Mouse (Mus musculus) testis, adult 2 months (tissue): Measurements from ENCODE around the gene Cacnb3.

Experiments
- CTCF ChIP-seq: fragments of 200-500 bp; IDR thresholded peaks from 2 replicates; pipeline ENCODE4 v1.5.1; 2012; ENCODE audit warnings: low read depth, mild to moderate bottlenecking, inconsistent platforms, low read length, moderate library complexity; ENCODE audit not compliant: control insufficient read depth, insufficient read depth, insufficient replicate concordance
- POLR2A ChIP-seq: fragments of 200-500 bp; IDR thresholded peaks from 2 replicates; pipeline ENCODE4 v1.6.1; 2012; ENCODE audit warnings: low read depth, mild to moderate bottlenecking, inconsistent platforms, low read length, moderate library complexity; ENCODE audit not compliant: control insufficient read depth

- TF ChIP-seq CTCF (no peak), POLR2A (no peak)
These were observed 17.4 kb downstream of the Cacnb3 start for GRCm38 (mm10) chr15:98648071-98648470.
